Mouse (Mus musculus): ENCODE measurements at regions not wholly inside any gene's neighbourhood (a gene's known extent, or its start where the extent isn't known, plus 50 kb on each side); places are given as distances from the start of the nearest gene placed in this dataset.
A peak's percentile ranks its signal among the peaks of the same experiment; 100 is the strongest.

GRCm38 (mm10) chr17:4654221-4654620 is 339.9 kb upstream of the Arid1b start:
- DNase-seq (ENCODE audit: low spot score in 2 of 2) = no peak

DNA sequence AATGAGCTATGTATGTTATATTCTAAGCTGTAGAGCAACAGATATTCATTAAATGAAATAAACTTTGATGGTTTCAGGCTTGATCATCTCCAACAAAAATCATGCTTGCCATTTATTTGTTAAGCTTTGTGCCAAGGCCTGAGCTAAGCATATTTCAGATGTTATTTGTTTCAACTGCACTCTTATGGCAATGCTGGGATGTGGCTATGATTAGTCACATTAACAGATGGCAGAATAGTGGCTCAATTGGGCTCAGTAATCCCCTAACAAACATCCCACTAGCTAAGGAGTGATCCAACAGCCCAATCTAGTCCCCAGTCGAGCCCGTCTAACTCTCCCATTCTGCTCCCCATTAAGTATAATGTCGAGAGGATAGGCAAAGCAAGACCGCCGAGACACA is 332.1 kb upstream of the Arid1b start:
- DNase-seq (ENCODE audit: low spot score in 2 of 2) = no peak

- DNase-seq (ENCODE audit: low spot score in 2 of 2) = no peak
Measured at GRCm38 (mm10) chr17:4668511-4668910, 325.6 kb upstream of the Arid1b start.

DNA sequence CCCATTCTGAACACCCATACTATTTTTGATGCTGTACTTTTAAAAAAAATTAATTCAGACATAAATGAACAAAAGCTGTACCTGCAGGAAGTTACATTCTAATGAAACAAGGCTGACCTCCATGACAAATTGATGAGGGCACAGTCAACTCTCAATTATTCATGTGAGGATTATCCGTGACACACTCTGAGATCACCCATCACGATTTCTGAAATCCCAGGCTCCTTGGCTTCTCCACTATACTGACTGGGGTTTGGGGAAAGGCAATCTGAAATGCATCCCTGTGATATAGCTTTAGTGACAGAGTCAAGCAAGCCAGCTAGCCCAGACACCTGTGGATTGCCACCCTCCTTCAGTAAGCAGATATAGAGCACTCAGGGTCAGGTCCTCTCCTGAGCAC is 320.9 kb upstream of the Arid1b start:
- no peak for DNase-seq (ENCODE audit: low spot score in 2 of 2)

DNA sequence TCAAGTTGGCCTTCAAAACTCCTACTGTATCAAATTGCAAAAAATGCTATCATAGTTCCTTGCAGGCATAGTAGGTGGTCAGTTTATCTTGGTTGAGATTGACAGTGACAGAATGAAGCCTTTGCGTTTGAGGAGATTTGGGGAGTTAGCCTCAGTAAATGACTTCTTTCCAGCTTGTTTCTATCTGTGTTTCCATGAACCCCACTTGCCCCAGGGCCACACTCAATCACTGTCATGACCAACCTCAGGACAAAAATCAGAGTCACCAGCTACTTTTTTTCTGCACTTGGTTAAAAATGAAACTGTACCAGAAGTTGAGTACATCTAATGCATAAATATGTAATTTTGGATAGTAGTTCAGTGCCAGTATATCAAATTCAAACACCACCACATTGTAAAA is 287.7 kb upstream of the Arid1b start:
- DNase-seq (ENCODE audit: low spot score in 2 of 2) = no peak

DNA sequence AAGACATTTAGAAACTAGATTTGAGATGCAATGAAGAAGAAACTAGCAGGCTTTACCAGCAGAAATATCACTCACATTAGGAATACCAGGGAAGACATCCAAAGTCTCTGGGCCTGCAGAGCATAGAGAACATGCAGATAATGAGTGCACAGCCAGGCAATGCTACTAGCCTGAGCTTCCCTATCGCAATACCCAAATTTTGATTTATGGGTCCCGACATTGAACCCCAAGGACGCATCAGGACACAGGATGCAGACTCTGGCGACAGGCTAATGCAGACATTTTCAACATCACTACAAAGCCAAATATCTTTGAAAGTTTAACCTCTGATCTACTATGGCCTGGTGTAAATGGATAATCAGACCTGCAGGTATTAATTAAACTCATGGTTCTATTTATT is 273.1 kb upstream of the Arid1b start:
- DNase-seq (ENCODE audit: low spot score in 2 of 2) = no peak

GRCm38 (mm10) chr17:4724031-4724430 is 270.1 kb upstream of the Arid1b start:
- no peak for DNase-seq (ENCODE audit: low spot score in 2 of 2)

DNA sequence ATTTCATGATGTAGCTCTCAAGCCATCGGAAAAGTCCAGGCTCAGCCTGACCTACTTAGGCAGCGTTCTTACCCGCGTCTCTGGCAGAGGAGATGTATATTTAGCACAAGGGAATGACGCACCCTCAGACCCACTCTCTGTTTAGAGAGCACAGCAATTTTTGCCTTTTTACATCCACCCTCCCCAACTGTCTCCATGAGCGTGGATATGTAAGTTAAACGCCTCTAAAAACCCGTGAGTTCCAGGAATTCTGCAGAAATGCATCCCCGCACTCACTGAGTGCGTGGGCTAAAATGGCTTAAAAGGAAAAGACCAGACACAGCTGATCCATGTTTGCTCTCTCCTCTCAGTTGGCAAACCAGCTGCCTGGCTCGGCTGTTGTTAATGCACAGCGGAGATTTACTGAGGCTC is 267.8 kb upstream of the Arid1b start:
- peak; percentile 25 to 88 for DNase-seq (ENCODE audit: low spot score in 2 of 2)

GRCm38 (mm10) chr17:4734412-4734881 is 259.7 kb upstream of the Arid1b start:
- DNase-seq (ENCODE audit: low spot score in 2 of 2) = no peak

- no peak for DNase-seq (ENCODE audit: low spot score in 2 of 2)
Measured at GRCm38 (mm10) chr17:4735185-4735584, 258.9 kb upstream of the Arid1b start.

DNA sequence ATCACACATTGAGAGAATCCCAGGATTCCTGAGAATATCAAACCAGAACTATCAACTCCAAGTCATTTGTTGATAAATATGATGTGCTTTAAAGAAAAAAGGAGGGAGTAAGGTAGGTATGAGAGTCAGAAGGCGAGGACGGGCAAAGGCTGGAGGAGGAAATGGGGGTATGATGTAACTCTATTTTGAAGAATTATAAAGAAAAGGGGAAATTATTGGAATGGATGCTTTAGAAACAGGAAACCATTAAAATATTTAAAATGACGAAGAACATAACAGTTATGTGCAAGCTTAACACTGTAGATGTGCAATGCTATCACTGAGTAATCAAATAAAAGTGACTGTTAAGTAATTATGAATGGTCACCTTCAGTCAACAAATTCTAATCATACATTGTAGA is 257.4 kb upstream of the Arid1b start:
- DNase-seq (ENCODE audit: low spot score in 2 of 2) = no peak

GRCm38 (mm10) chr17:4738717-4739485 is 255.2 kb upstream of the Arid1b start:
- no peak for DNase-seq (ENCODE audit: low spot score in 2 of 2)

DNA sequence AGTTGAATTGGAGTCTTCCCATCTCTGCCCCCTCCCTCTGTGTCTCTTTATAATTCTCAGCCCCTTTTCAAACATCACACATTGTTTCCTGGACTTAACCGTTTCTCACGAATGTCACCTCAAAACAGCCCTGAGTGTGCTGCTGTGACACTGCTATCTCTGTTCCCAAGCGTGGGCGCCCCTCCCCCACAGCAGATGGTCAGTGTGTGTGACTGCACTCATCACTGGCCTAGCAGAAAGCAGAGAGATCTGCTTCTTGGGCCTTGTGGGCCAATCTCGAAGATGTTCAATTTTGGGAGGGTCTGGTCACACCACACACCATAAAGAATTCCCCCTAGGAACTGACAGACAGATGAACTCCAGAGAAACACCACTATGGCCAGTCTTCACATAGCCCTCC is 253.3 kb upstream of the Arid1b start:
- DNase-seq (ENCODE audit: low spot score in 2 of 2) = no peak

DNA sequence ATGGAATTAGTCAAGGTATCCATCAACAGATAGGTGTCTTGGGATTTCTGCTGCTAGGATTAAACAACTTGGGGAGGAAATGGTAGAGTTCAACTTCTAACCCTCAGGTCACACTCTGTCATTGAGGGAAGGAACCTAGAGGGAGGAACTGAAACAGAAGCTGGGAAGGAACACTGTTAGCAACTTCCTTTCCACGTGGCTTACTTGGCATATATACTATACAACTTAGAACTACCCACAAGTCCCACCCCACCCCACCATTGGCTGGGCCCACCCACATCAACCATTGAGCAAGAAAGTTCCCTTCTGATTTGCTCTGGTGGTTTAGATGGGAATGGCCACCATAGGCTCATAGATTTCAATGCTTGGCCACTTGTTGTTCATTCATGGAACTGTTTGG is 251.8 kb upstream of the Arid1b start:
- DNase-seq (ENCODE audit: low spot score in 2 of 2) = no peak

DNA sequence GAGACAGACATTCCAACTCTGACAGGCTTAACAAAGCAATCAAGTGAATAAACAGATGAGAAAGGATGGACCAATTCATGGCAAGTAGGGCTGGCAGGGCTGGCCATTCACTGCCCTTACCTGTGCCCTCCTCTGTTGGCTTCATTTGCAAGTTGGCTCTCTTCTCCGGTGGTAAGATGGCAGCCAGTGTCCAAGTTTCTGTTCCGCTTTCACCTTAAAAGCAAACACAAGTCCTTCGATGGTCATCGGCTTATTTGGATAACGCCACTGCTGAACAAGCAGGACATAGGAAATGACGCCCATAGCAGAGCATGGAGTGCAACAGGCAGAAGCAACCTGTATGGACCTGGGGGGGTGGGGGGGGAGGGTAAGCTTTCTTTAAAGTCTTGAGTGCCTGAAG is 231.2 kb upstream of the Arid1b start:
- no peak for DNase-seq (ENCODE audit: low spot score in 2 of 2)

DNA sequence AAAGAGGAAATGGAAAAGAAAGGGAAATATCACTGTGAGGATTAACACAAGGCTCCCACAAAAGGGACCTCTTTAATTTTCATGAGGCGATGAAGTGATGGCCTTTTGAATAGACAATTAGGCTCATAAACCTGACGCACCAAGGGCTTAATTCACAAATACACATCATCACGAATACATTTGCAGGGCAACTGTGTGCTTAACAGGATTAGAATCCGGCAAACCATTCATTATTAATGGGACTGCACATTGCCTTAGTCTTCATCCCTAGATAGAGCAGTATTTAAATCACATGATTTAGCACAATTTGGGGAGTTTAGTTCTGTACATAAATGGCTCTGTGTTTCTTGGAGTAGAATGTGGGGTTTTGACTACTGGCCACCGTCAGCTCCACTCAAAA is 228.4 kb upstream of the Arid1b start:
- no peak for DNase-seq (ENCODE audit: low spot score in 2 of 2)

- no peak for DNase-seq (ENCODE audit: low spot score in 2 of 2)
Measured at GRCm38 (mm10) chr17:4767947-4768522, 226.1 kb upstream of the Arid1b start.

- DNase-seq (ENCODE audit: low spot score in 2 of 2) = no peak
Measured at GRCm38 (mm10) chr17:4769284-4769683, 224.8 kb upstream of the Arid1b start.

GRCm38 (mm10) chr17:4770052-4770451 is 224.1 kb upstream of the Arid1b start:
- no peak for DNase-seq (ENCODE audit: low spot score in 2 of 2)

DNA sequence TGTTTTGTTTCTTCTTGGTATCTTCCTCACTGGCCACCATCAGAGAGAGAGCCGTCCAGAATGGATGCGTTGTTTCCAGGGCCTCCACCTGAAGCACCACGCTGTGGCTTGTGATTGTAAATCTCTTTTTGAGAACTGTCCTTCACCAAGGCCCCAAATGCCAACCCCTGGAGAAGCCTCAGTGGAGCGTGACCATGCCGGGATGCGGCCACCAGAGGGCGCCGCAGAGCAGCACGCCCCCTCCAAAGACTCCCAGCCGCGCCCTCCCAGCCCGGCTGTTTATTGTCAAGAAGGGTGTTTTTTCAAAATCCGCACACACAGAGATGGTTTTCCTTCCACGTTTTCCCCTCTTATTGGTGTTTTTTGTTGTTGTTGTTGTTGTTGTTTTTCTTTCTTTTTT is 216.0 kb upstream of the Arid1b start:
- peak in 1 of 2 experiments; percentile 56 for DNase-seq (ENCODE audit: low spot score in 2 of 2)

DNA sequence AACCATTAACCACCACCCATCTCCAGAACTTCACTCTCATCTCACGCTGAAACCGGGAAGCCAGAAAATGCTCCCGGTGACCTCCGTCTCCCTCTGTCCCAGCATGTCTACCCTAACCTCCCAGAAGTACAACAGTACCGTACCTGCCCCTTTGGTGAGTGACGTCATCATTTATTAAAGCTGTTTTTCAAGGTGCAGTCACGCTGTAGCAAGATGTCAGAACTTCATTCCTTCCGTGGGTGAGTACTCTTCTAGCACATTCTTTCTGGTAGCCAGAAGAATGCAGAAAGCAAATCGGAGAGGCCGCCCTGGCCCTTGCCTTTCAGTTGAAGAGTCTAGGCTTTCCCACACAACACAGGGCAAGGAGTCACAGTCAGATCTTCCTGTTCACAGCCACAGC is 215.1 kb upstream of the Arid1b start:
- DNase-seq (ENCODE audit: low spot score in 2 of 2) = no peak

GRCm38 (mm10) chr17:4781586-4781985 is 212.5 kb upstream of the Arid1b start:
- DNase-seq (ENCODE audit: low spot score in 2 of 2) = no peak

- DNase-seq (ENCODE audit: low spot score in 2 of 2) = no peak
Measured at GRCm38 (mm10) chr17:4784296-4784695, 209.8 kb upstream of the Arid1b start.

Measured in left cerebral cortex, adult 8-10 months (tissue).